Mouse (Mus musculus): ENCODE results near the gene Samd14. TPM values are rescaled to one million over a fixed set of nuclear protein-coding genes. Genes with fewer than 3 reads are reported as not detected.

Gene Samd14
- polyA plus RNA-seq, 1 experiment from 2014 or later: 9.0 TPM

DNA sequence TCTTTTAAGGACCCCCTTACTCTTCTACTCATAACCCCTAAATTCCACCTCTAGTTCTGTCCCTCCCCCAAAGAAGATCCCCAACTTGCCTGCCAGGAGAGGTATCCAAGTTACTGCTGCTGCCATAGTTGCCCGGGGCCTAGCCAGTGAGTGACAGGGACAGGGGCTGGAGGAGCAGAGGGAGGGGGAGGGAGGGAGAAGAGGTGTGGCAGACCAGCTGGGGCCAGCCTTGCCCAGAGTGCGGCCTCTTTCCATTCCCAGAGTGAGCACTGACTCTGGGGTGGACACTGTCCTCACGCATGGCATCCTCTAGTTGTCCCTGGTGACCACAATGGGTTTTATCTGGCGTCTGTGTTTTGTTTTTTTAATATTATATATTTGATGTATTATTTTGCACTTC lies 36.4 kb upstream of the Samd14 start:
- Histone ChIP-seq H3K4me1 (ENCODE audit: control insufficient read depth, insufficient read depth, low read length) (peaks cover 31% of the 10 kb centered on the region), H3K9me3 (replicated peaks; ENCODE audit: control insufficient read depth, low read length) (no peaks in the 10 kb centered on the region), H3K4me3 (ENCODE audit: low read length) (peak overlapping the region; percentile 49), H3K27ac (ENCODE audit: low read length) (peak overlapping the region; percentile 82), H3K4me2 (ENCODE audit: low read depth, low read length) (peak overlapping the region; percentile 53), H3K27me3 (ENCODE audit: control insufficient read depth, insufficient read depth, low read length) (no peaks in the 10 kb centered on the region), H3K36me3 (ENCODE audit: control insufficient read depth, insufficient read depth) (no peaks in the 10 kb centered on the region), H3K9ac (ENCODE audit: low read length) (peak overlapping the region; percentile 73)
- 32% methylated on average over 4 of the region's 4 CpGs for WGBS
- ATAC-seq (replicated peaks; ENCODE audit: extremely low read depth, insufficient read depth, low FRiP score): peak; percentile 71; the same call in 1 of the 2 replicates

- Histone ChIP-seq H3K4me2 (ENCODE audit: low read depth, low read length) (no peak overlapping the region), H3K27ac (ENCODE audit: low read length) (peak overlapping the region; percentile 77), H3K36me3 (ENCODE audit: control insufficient read depth, insufficient read depth) (no peaks in the 10 kb centered on the region), H3K9ac (ENCODE audit: low read length) (no peak overlapping the region; the same call in 1 of the 2 replicates), H3K9me3 (replicated peaks; ENCODE audit: control insufficient read depth, low read length) (no peaks in the 10 kb centered on the region), H3K4me3 (ENCODE audit: low read length) (no peak overlapping the region), H3K27me3 (ENCODE audit: control insufficient read depth, insufficient read depth, low read length) (no peaks in the 10 kb centered on the region), H3K4me1 (ENCODE audit: control insufficient read depth, insufficient read depth, low read length) (peaks cover 35% of the 10 kb centered on the region)
- ATAC-seq (replicated peaks; ENCODE audit: extremely low read depth, insufficient read depth, low FRiP score): no peak
- 38% methylated on average over 2 of the region's 2 CpGs for WGBS
These were observed 34.7 kb upstream of the Samd14 start for GRCm38 (mm10) chr11:94974951-94975350.

DNA sequence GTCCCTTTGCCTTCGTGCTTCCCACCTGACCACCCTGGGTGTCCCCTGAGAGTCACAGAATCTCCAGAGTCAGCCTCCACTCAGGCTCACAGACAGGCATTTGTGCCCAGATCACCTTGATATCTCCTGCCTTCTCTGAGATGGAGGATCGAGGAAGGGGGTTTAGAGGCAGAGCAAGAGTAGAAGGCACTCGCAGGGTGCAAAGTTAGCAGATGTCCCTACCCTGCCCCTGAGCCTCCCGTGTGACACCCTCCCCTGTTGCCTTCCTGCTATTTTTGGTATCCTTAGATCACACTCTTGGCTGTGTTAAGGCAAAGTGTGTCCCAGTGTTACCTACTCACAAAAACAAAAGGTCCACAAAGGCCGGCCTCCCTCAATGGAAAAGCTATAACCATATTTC lies 33.5 kb upstream of the Samd14 start, which contains the start of gene Sgca:
TSS of gene Sgca (minus strand) at position 129 of the 400 bp plus-strand sequence.
- no peak for ATAC-seq (replicated peaks; ENCODE audit: extremely low read depth, insufficient read depth, low FRiP score)
- H3K27me3 ChIP-seq (ENCODE audit: control insufficient read depth, insufficient read depth, low read length): no peaks in the 10 kb centered on the region
- H3K9me3 ChIP-seq (replicated peaks; ENCODE audit: control insufficient read depth, low read length): no peaks in the 10 kb centered on the region
- H3K4me3 ChIP-seq (ENCODE audit: low read length): no peak within 1 kb of the TSS
- no peaks in the 10 kb centered on the region for H3K36me3 ChIP-seq (ENCODE audit: control insufficient read depth, insufficient read depth)
- peak within 1 kb of the TSS; percentile 77 for H3K27ac ChIP-seq (ENCODE audit: low read length)
- H3K4me1 ChIP-seq (ENCODE audit: control insufficient read depth, insufficient read depth, low read length): peaks cover 33% of the 10 kb centered on the region
- peak within 1 kb of the TSS; percentile 24; the same call in 1 of the 2 replicates for H3K4me2 ChIP-seq (ENCODE audit: low read depth, low read length)
- WGBS: 34% methylated on average over 5 of the region's 5 CpGs
- H3K9ac ChIP-seq (ENCODE audit: low read length): peak within 1 kb of the TSS; percentile 53

- 37% methylated on average over 9 of the region's 9 CpGs for WGBS
- no peak for ATAC-seq (replicated peaks; ENCODE audit: extremely low read depth, insufficient read depth, low FRiP score)
- Histone ChIP-seq H3K9ac (ENCODE audit: low read length) (0 out of 2 replicates have a peak overlapping the region, but pooled peaks have one; percentile 11), H3K9me3 (replicated peaks; ENCODE audit: control insufficient read depth, low read length) (no peaks in the 10 kb centered on the region), H3K27me3 (ENCODE audit: control insufficient read depth, insufficient read depth, low read length) (no peaks in the 10 kb centered on the region), H3K4me1 (ENCODE audit: control insufficient read depth, insufficient read depth, low read length) (peaks cover 33% of the 10 kb centered on the region), H3K36me3 (ENCODE audit: control insufficient read depth, insufficient read depth) (no peaks in the 10 kb centered on the region), H3K4me2 (ENCODE audit: low read depth, low read length) (peak overlapping the region; percentile 59), H3K27ac (ENCODE audit: low read length) (peak overlapping the region; percentile 26; the same call in 1 of the 2 replicates), H3K4me3 (ENCODE audit: low read length) (no peak overlapping the region)
These were observed 31.3 kb upstream of the Samd14 start for GRCm38 (mm10) chr11:94978178-94978915.

DNA sequence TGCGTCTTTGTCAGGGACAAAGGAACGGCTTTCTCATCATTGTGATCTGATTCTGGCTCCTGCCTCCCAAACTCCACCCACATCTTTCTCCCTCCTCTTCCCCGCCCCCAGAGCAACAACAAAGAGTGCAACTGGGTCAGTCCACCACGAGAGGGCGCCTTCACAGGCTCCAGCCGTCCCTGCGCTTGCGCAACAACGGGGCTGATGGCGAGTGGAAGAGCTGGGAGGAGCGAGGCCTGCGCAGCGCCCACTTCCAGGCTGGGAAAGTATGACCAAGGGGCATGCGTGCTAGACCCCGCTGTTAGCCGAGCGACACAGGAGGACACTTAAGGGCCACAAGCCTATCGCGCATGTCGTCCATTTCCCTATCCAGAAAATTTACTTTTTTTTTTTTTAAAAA lies 30.7 kb upstream of the Samd14 start:
- peak overlapping the region; percentile 1; the same call in 1 of the 2 replicates for H3K27ac ChIP-seq (ENCODE audit: low read length)
- under 1% methylated on average over 20 of the region's 20 CpGs for WGBS
- no peaks in the 10 kb centered on the region for H3K36me3 ChIP-seq (ENCODE audit: control insufficient read depth, insufficient read depth)
- peak; percentile 90 for ATAC-seq (replicated peaks; ENCODE audit: extremely low read depth, insufficient read depth, low FRiP score)
- no peaks in the 10 kb centered on the region for H3K9me3 ChIP-seq (replicated peaks; ENCODE audit: control insufficient read depth, low read length)
- H3K9ac ChIP-seq (ENCODE audit: low read length): peak overlapping the region; percentile 11; the same call in 1 of the 2 replicates
- H3K4me1 ChIP-seq (ENCODE audit: control insufficient read depth, insufficient read depth, low read length): peaks cover 29% of the 10 kb centered on the region
- no peaks in the 10 kb centered on the region for H3K27me3 ChIP-seq (ENCODE audit: control insufficient read depth, insufficient read depth, low read length)
- H3K4me3 ChIP-seq (ENCODE audit: low read length): peak overlapping the region; percentile 33
- peak overlapping the region; percentile 59 for H3K4me2 ChIP-seq (ENCODE audit: low read depth, low read length)

DNA sequence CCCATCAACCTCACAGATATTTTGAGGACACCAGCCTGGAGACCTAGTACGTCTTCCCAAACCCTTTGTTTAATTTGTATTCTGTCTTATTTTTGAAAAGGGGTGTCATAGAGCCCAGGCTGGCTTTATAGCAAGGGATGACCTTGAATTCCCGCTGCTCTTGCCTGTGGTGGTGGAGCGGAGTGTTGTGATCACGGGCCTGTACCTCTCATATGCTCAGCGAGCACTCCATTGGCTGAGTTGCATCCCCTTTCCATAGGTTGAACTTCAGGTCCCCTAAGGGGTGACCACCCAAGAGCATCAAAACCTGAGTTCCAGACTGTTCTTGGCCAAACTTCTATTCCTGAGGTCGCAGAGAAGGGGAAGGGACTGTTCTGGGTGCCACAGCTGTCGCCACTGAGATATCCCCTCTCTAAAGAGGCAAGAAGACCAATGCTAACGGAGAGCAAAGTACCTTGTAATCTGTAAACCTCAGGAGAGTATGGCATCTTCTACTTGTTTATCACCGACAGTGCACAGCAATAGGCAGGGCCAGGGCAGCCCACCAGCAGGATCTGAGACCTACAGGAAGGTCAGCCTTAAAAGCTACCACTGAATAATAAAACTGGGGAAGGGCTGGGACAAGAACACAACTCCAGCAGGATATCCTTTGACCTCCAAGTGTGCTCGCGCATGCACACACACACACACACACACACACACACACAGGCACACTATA lies 30.1 kb upstream of the Samd14 start:
- Histone ChIP-seq H3K27me3 (ENCODE audit: control insufficient read depth, insufficient read depth, low read length) (no peaks in the 10 kb centered on the region), H3K36me3 (ENCODE audit: control insufficient read depth, insufficient read depth) (no peaks in the 10 kb centered on the region), H3K27ac (ENCODE audit: low read length) (peak overlapping the region; percentile 1; the same call in 1 of the 2 replicates), H3K4me1 (ENCODE audit: control insufficient read depth, insufficient read depth, low read length) (peaks cover 28% of the 10 kb centered on the region), H3K4me3 (ENCODE audit: low read length) (peak overlapping the region; percentile 33; the same call in 1 of the 2 replicates), H3K4me2 (ENCODE audit: low read depth, low read length) (peak overlapping the region; percentile 59), H3K9me3 (replicated peaks; ENCODE audit: control insufficient read depth, low read length) (no peaks in the 10 kb centered on the region), H3K9ac (ENCODE audit: low read length) (peak overlapping the region; percentile 6; the same call in 1 of the 2 replicates)
- WGBS: 74% methylated on average over 11 of the region's 11 CpGs
- ATAC-seq (replicated peaks; ENCODE audit: extremely low read depth, insufficient read depth, low FRiP score): no peak

DNA sequence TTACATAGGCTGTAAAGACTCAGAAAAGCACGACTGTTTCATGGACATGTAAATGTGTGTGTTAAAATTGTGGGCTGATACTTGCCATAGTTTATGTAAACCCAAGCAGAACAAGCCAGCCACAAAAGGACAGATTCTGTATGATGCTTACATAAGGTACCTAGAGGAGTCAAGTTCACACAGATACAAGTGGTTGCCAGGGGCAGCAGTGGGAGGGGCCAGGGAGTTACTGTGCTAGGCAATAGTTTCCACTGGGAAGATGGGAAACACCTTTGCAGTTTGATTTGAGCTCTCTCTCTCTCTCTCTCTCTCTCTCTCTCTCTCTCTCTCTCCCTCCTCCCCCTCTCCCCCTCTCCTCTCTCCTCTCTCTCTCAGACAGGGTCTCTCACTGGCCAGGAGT lies 24.5 kb upstream of the Samd14 start:
- Histone ChIP-seq H3K4me3 (ENCODE audit: low read length) (no peak overlapping the region), H3K9me3 (replicated peaks; ENCODE audit: control insufficient read depth, low read length) (no peaks in the 10 kb centered on the region), H3K4me2 (ENCODE audit: low read depth, low read length) (no peak overlapping the region), H3K36me3 (ENCODE audit: control insufficient read depth, insufficient read depth) (no peaks in the 10 kb centered on the region), H3K27me3 (ENCODE audit: control insufficient read depth, insufficient read depth, low read length) (no peaks in the 10 kb centered on the region), H3K27ac (ENCODE audit: low read length) (no peak overlapping the region), H3K4me1 (ENCODE audit: control insufficient read depth, insufficient read depth, low read length) (peaks cover 23% of the 10 kb centered on the region), H3K9ac (ENCODE audit: low read length) (no peak overlapping the region)
- WGBS: 42% methylated on average over 1 of the region's 1 CpGs
- ATAC-seq (replicated peaks; ENCODE audit: extremely low read depth, insufficient read depth, low FRiP score): no peak

GRCm38 (mm10) chr11:94985822-94986221 lies 23.9 kb upstream of the Samd14 start:
- no peak overlapping the region for H3K4me3 ChIP-seq (ENCODE audit: low read length)
- H3K9ac ChIP-seq (ENCODE audit: low read length): no peak overlapping the region
- H3K27ac ChIP-seq (ENCODE audit: low read length): no peak overlapping the region
- no peaks in the 10 kb centered on the region for H3K9me3 ChIP-seq (replicated peaks; ENCODE audit: control insufficient read depth, low read length)
- H3K4me1 ChIP-seq (ENCODE audit: control insufficient read depth, insufficient read depth, low read length): peaks cover 27% of the 10 kb centered on the region
- no peaks in the 10 kb centered on the region for H3K27me3 ChIP-seq (ENCODE audit: control insufficient read depth, insufficient read depth, low read length)
- H3K36me3 ChIP-seq (ENCODE audit: control insufficient read depth, insufficient read depth): no peaks in the 10 kb centered on the region
- 66% methylated on average over 5 of the region's 5 CpGs for WGBS
- no peak for ATAC-seq (replicated peaks; ENCODE audit: extremely low read depth, insufficient read depth, low FRiP score)
- no peak overlapping the region for H3K4me2 ChIP-seq (ENCODE audit: low read depth, low read length)

DNA sequence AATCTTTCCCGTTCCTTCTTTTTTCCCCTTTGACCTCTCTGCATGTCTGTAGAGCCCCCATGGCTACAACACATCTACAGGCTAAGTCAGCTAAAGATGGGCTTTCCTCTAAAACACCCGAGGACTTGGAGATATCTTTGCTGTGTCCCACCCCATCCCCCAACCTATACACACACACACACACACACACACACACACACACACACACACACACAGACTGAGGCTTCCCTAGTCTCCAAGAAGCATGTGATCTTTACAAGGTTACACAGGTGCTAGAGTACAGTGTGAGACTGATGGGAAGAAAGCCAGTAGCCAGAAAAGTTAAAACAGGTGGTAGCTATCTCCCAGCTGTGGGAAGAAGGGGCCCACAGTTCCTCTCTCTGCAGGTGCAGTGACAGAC lies 23.2 kb upstream of the Samd14 start:
- no peak overlapping the region for H3K9ac ChIP-seq (ENCODE audit: low read length)
- H3K4me2 ChIP-seq (ENCODE audit: low read depth, low read length): no peak overlapping the region
- WGBS: 46% methylated on average over 2 of the region's 2 CpGs
- no peak for ATAC-seq (replicated peaks; ENCODE audit: extremely low read depth, insufficient read depth, low FRiP score)
- H3K4me1 ChIP-seq (ENCODE audit: control insufficient read depth, insufficient read depth, low read length): peaks cover 27% of the 10 kb centered on the region
- no peak overlapping the region for H3K4me3 ChIP-seq (ENCODE audit: low read length)
- H3K27ac ChIP-seq (ENCODE audit: low read length): no peak overlapping the region
- no peaks in the 10 kb centered on the region for H3K27me3 ChIP-seq (ENCODE audit: control insufficient read depth, insufficient read depth, low read length)
- no peaks in the 10 kb centered on the region for H3K9me3 ChIP-seq (replicated peaks; ENCODE audit: control insufficient read depth, low read length)
- no peaks in the 10 kb centered on the region for H3K36me3 ChIP-seq (ENCODE audit: control insufficient read depth, insufficient read depth)

Data from heart, embryonic 16.5 days (tissue).